Mouse (Mus musculus) lung, embryonic 14.5 days (tissue): ENCODE results near the gene Gm11541. TPM values are rescaled to one million over a fixed set of nuclear protein-coding genes. Genes with fewer than 3 reads are reported as not detected.

Experiments
- ATAC-seq: fragments of 200-750 bp; cut with Nextera tagmentation; 2 replicates; pipeline ENCODE4 v1.8.0; 2017; ENCODE audit warnings: mild to moderate bottlenecking, moderate TSS enrichment, moderate library complexity; ENCODE audit not compliant: insufficient read depth
- DNase-seq: peaks from one replicate; pipeline ENCODE4 v3.0.0-alpha.2; 2015
- H3K27ac ChIP-seq: fragments of 300-500 bp; sonication (generic); 2 replicates; pipeline ENCODE4 v1.5.1; 2014; ENCODE audit warnings: low read depth, mild to moderate bottlenecking, moderate library complexity
- H3K27me3 ChIP-seq: fragments of 300-500 bp; sonication (generic); 2 replicates; pipeline ENCODE4 v1.6.1; 2014; ENCODE audit warnings: low read length, control low read depth; ENCODE audit not compliant: insufficient read depth
- H3K36me3 ChIP-seq: fragments of 300-500 bp; sonication (generic); 2 replicates; pipeline ENCODE4 v1.6.1; 2014; ENCODE audit warnings: control low read depth; ENCODE audit not compliant: insufficient read depth
- H3K4me1 ChIP-seq: fragments of 300-500 bp; sonication (generic); 2 replicates; pipeline ENCODE4 v1.6.1; 2014; ENCODE audit warnings: antibody characterized with exemption, control low read depth; ENCODE audit not compliant: insufficient read depth
- H3K4me2 ChIP-seq: fragments of 300-500 bp; sonication (generic); 2 replicates; pipeline ENCODE4 v1.6.1; 2014; ENCODE audit warnings: mild to moderate bottlenecking
- H3K4me3 ChIP-seq: fragments of 300-500 bp; sonication (generic); 2 replicates; pipeline ENCODE4 v1.5.1; 2014; ENCODE audit warnings: low read depth, low read length
- H3K9ac ChIP-seq: fragments of 300-500 bp; sonication (generic); 2 replicates; pipeline ENCODE4 v1.6.1; 2014
- H3K9me3 ChIP-seq: fragments of 300-500 bp; sonication (generic); 2 replicates; pipeline ENCODE4 v1.6.1; 2016; ENCODE audit warnings: low read depth, low read length, control low read depth
- CTCF ChIP-seq: IDR thresholded peaks from 2 replicates; pipeline ENCODE4 v1.5.1; 2016; ENCODE audit warnings: antibody characterized with exemption, low read depth
- WGBS: fragments of 180-500 bp; shearing (Covaris S2); extraction: QIAGEN DNeasy Blood & Tissue Kit; methylation state at CpG from one replicate; pipeline ENCODE4 v1.1.7; 2014; 5-methylcytosine and 5-hydroxymethylcytosine counted together
- polyA plus RNA-seq: library from polyadenylated mRNA; unstranded; fragments of >200 nt; fragmentation: Nextera tagmentation; extraction: Ambion mirVana; gene quantifications from 2 replicates; pipeline ENCODE4 v1.2.1, GENCODE M21; 2014

The Gm11541 gene
- polyA plus RNA-seq, 1 experiment from 2014 or later = 2.0 TPM

- H3K27ac ChIP-seq = no peak overlapping the region
- H3K4me2 ChIP-seq = no peak overlapping the region
- H3K9ac ChIP-seq = no peak overlapping the region
- H3K36me3 ChIP-seq = no peaks in the 10 kb centered on the region
- no peak overlapping the region for H3K4me3 ChIP-seq
- H3K27me3 ChIP-seq = no peaks in the 10 kb centered on the region
- TF ChIP-seq CTCF = peak; percentile 16; the same call in 1 of the 2 replicates
- H3K4me1 ChIP-seq = peaks cover 5% of the 10 kb centered on the region; the same call in 1 of the 2 replicates
- ATAC-seq = no peak
- H3K9me3 ChIP-seq = no peaks in the 10 kb centered on the region
- DNase-seq = no peak
Measured at GRCm38 (mm10) chr11:94680639-94681038, 23.7 kb downstream of the Gm11541 start.

GRCm38 (mm10) chr11:94677607-94678145 is 26.6 kb downstream of the Gm11541 start:
- no peaks in the 10 kb centered on the region for H3K9me3 ChIP-seq
- ATAC-seq (no peak), DNase-seq (no peak)
- H3K36me3 ChIP-seq = no peaks in the 10 kb centered on the region; the same call in 1 of the 2 replicates
- no peak overlapping the region for H3K27ac ChIP-seq
- peak overlapping the region; percentile 95 for H3K9ac ChIP-seq
- H3K4me1 ChIP-seq = peaks cover 5% of the 10 kb centered on the region; the same call in 1 of the 2 replicates
- 29% methylated on average over 15 of the region's 15 CpGs for WGBS
- TF ChIP-seq CTCF = no peak
- no peaks in the 10 kb centered on the region for H3K27me3 ChIP-seq
- peak overlapping the region; percentile 88 for H3K4me2 ChIP-seq
- H3K4me3 ChIP-seq = peak overlapping the region; percentile 96

GRCm38 (mm10) chr11:94676754-94677606 is 27.3 kb downstream of the Gm11541 start, which contains the start of gene Xylt2:
TSS of gene Xylt2 (minus strand) at chr11:94677515.
- Histone ChIP-seq H3K4me3 (peak within 1 kb of the TSS; percentile 96), H3K4me2 (peak within 1 kb of the TSS; percentile 88), H3K4me1 (peaks cover 5% of the 10 kb centered on the region; the same call in 1 of the 2 replicates), H3K9me3 (no peaks in the 10 kb centered on the region), H3K27me3 (no peaks in the 10 kb centered on the region), H3K36me3 (no peaks in the 10 kb centered on the region; the same call in 1 of the 2 replicates), H3K9ac (peak within 1 kb of the TSS; percentile 95), H3K27ac (peak within 1 kb of the TSS; percentile 85)
- under 1% methylated on average over 80 of the region's 82 CpGs for WGBS
- no peak for TF ChIP-seq CTCF
- peak; percentile 96 for ATAC-seq
- DNase-seq = peak; percentile 97

- no peaks in the 10 kb centered on the region for H3K9me3 ChIP-seq
- ATAC-seq = no peak
Measured at GRCm38 (mm10) chr11:94676308-94676707, 28.0 kb downstream of the Gm11541 start.

GRCm38 (mm10) chr11:94675446-94675845 is 28.9 kb downstream of the Gm11541 start:
- Histone ChIP-seq H3K4me2 (peak overlapping the region; percentile 88), H3K9ac (no peak overlapping the region), H3K4me3 (no peak overlapping the region), H3K27me3 (no peaks in the 10 kb centered on the region), H3K9me3 (no peaks in the 10 kb centered on the region), H3K4me1 (peaks cover 5% of the 10 kb centered on the region; the same call in 1 of the 2 replicates), H3K27ac (no peak overlapping the region), H3K36me3 (peaks cover 4% of the 10 kb centered on the region; the same call in 1 of the 2 replicates)
- 60% methylated on average over 5 of the region's 5 CpGs for WGBS
- no peak for DNase-seq
- TF ChIP-seq CTCF = peak; percentile 16; the same call in 1 of the 2 replicates
- no peak for ATAC-seq

More at GRCm38 (mm10) chr11:94676308-94676707, 28.0 kb downstream of the Gm11541 start:
- H3K4me2 ChIP-seq = peak overlapping the region; percentile 88
- peak overlapping the region; percentile 85; the same call in 1 of the 2 replicates for H3K27ac ChIP-seq
- WGBS = 39% methylated on average over 4 of the region's 4 CpGs
- H3K9ac ChIP-seq = peak overlapping the region; percentile 95
- TF ChIP-seq CTCF = no peak
- H3K4me3 ChIP-seq = peak overlapping the region; percentile 96
- no peaks in the 10 kb centered on the region for H3K27me3 ChIP-seq
- H3K36me3 ChIP-seq = no peaks in the 10 kb centered on the region; the same call in 1 of the 2 replicates
- H3K4me1 ChIP-seq = peaks cover 5% of the 10 kb centered on the region; the same call in 1 of the 2 replicates
- no peak for DNase-seq

- 72% methylated on average over 5 of the region's 5 CpGs for WGBS
- H3K4me2 ChIP-seq = peak overlapping the region; percentile 88
- H3K4me1 ChIP-seq = peaks cover 5% of the 10 kb centered on the region; the same call in 1 of the 2 replicates
- ATAC-seq (no peak), DNase-seq (no peak)
- H3K4me3 ChIP-seq = no peak overlapping the region
- H3K27me3 ChIP-seq = no peaks in the 10 kb centered on the region
- no peaks in the 10 kb centered on the region for H3K9me3 ChIP-seq
- no peak overlapping the region for H3K27ac ChIP-seq
- H3K36me3 ChIP-seq = peaks cover 8% of the 10 kb centered on the region
- H3K9ac ChIP-seq = no peak overlapping the region
- no peak for TF ChIP-seq CTCF
Measured at GRCm38 (mm10) chr11:94674984-94675383, 29.3 kb downstream of the Gm11541 start.

GRCm38 (mm10) chr11:94665281-94665680 is 39.0 kb downstream of the Gm11541 start:
- Histone ChIP-seq H3K4me1 (no peaks in the 10 kb centered on the region), H3K4me3 (no peak overlapping the region), H3K4me2 (no peak overlapping the region), H3K36me3 (peaks cover 93% of the 10 kb centered on the region), H3K9ac (no peak overlapping the region), H3K9me3 (no peaks in the 10 kb centered on the region), H3K27me3 (no peaks in the 10 kb centered on the region), H3K27ac (no peak overlapping the region)
- ATAC-seq (no peak), DNase-seq (no peak)
- 94% methylated on average over 6 of the region's 6 CpGs for WGBS
- no peak for TF ChIP-seq CTCF
